Mouse (Mus musculus): ENCODE measurements around the gene Nhp2. TPM values are rescaled to one million over a fixed set of nuclear protein-coding genes. Genes with fewer than 3 reads are reported as not detected.
"Not testable (repeated sequence)": the region's sequence is repeated elsewhere in the genome, so short reads cannot be mapped to it uniquely, and the experiment has no call there.

Gene Nhp2
- polyA plus RNA-seq, 1 experiment from 2014 or later, result 91.5 TPM

GRCm38 (mm10) chr11:51652889-51653418 lies 33.4 kb downstream of the Nhp2 start:
- Histone ChIP-seq H3K27me3 (replicated peaks) (peaks cover 14% of the 10 kb centered on the region), H3K36me3 (replicated peaks) (no peaks in the 10 kb centered on the region), H3K4me2 (no peak overlapping the region), H3K4me3 (no peak overlapping the region), H3K4me1 (peaks cover 26% of the 10 kb centered on the region), H3K27ac (no peak overlapping the region), H3K9ac (no peak overlapping the region), H3K9me3 (no peaks in the 10 kb centered on the region)
- no peak for ATAC-seq (replicated peaks)
- 89% methylated on average over 4 of the region's 4 CpGs for WGBS

DNA sequence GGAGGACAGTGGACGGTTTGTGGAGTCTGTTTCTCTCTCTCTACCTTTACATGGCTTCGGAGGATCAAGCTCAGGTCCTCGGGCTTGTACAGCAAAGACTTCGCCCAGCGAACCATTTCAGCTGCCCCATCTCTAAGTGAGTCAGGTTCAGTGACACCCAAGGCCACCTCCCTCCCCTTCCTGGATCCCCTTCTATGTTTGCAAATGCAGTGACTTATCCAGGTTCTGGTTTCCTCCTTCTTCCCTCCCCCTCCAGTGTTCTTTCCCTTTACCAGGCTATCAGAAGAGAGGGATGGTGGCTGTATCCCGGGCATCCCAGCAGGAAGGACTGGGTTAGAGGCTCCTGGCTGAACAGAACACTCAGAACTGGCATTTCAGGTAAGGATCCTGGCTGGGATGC lies 34.2 kb downstream of the Nhp2 start:
- WGBS, result 94% methylated on average over 6 of the region's 6 CpGs
- Histone ChIP-seq H3K36me3 (replicated peaks) (no peaks in the 10 kb centered on the region), H3K4me3 (no peak overlapping the region), H3K9ac (no peak overlapping the region), H3K4me2 (no peak overlapping the region), H3K27me3 (replicated peaks) (peaks cover 14% of the 10 kb centered on the region), H3K9me3 (no peaks in the 10 kb centered on the region), H3K4me1 (peaks cover 23% of the 10 kb centered on the region), H3K27ac (no peak overlapping the region)
- ATAC-seq (replicated peaks), result no peak

- 92% methylated on average over 3 of the region's 3 CpGs for WGBS
- Histone ChIP-seq H3K27me3 (replicated peaks) (peaks cover 4% of the 10 kb centered on the region; the same call in 1 of the 2 replicates), H3K27ac (no peak overlapping the region), H3K4me1 (peaks cover 11% of the 10 kb centered on the region), H3K4me3 (no peak overlapping the region), H3K9ac (no peak overlapping the region), H3K4me2 (no peak overlapping the region), H3K36me3 (replicated peaks) (no peaks in the 10 kb centered on the region), H3K9me3 (no peaks in the 10 kb centered on the region)
- no peak for ATAC-seq (replicated peaks)
Observed at GRCm38 (mm10) chr11:51654891-51655290, 35.4 kb downstream of the Nhp2 start.

- Histone ChIP-seq H3K4me1 (no peaks in the 10 kb centered on the region), H3K4me2 (no peak overlapping the region), H3K27ac (no peak overlapping the region), H3K9me3 (no peaks in the 10 kb centered on the region), H3K9ac (no peak overlapping the region), H3K4me3 (no peak overlapping the region), H3K27me3 (replicated peaks) (no peaks in the 10 kb centered on the region), H3K36me3 (replicated peaks) (no peaks in the 10 kb centered on the region)
- ATAC-seq (replicated peaks), result no peak
- 84% methylated on average over 10 of the region's 10 CpGs for WGBS
Observed at GRCm38 (mm10) chr11:51656798-51657521, 37.4 kb downstream of the Nhp2 start.

DNA sequence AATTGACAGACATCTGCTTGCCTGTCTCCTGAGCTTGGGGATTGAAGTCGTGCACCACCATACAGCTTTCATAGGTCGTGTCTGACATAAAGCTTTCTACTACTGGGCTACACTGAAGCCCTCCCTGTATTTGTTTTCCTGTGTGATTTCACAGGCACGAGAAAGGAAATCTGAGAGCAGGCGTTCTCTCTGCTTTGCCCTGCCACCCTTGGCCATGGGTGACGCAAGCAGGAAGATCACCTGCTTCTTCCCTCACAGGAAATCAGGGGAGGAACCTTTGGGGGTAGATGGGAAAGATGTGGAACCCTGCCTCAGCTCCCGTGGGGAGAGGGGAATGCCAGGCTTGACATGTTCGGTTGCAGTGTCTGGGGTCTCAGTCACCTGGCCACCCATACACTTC lies 38.8 kb downstream of the Nhp2 start:
- H3K27me3 ChIP-seq (replicated peaks), result no peaks in the 10 kb centered on the region
- no peak overlapping the region for H3K4me2 ChIP-seq
- H3K9me3 ChIP-seq, result no peaks in the 10 kb centered on the region
- no peak overlapping the region for H3K4me3 ChIP-seq
- H3K9ac ChIP-seq, result no peak overlapping the region
- no peaks in the 10 kb centered on the region for H3K4me1 ChIP-seq
- ATAC-seq (replicated peaks), result no peak
- no peaks in the 10 kb centered on the region for H3K36me3 ChIP-seq (replicated peaks)
- 67% methylated on average over 7 of the region's 7 CpGs for WGBS
- H3K27ac ChIP-seq, result no peak overlapping the region

- WGBS, result 77% methylated on average over 6 of the region's 6 CpGs
- H3K9me3 ChIP-seq, result no peaks in the 10 kb centered on the region
- ATAC-seq (replicated peaks), result no peak
- H3K4me3 ChIP-seq, result no peak overlapping the region
- H3K27me3 ChIP-seq (replicated peaks), result no peaks in the 10 kb centered on the region
- H3K27ac ChIP-seq, result no peak overlapping the region
- no peak overlapping the region for H3K9ac ChIP-seq
- H3K4me1 ChIP-seq, result no peaks in the 10 kb centered on the region
- no peaks in the 10 kb centered on the region for H3K36me3 ChIP-seq (replicated peaks)
- no peak overlapping the region for H3K4me2 ChIP-seq
Observed at GRCm38 (mm10) chr11:51658705-51659104, 39.2 kb downstream of the Nhp2 start.

DNA sequence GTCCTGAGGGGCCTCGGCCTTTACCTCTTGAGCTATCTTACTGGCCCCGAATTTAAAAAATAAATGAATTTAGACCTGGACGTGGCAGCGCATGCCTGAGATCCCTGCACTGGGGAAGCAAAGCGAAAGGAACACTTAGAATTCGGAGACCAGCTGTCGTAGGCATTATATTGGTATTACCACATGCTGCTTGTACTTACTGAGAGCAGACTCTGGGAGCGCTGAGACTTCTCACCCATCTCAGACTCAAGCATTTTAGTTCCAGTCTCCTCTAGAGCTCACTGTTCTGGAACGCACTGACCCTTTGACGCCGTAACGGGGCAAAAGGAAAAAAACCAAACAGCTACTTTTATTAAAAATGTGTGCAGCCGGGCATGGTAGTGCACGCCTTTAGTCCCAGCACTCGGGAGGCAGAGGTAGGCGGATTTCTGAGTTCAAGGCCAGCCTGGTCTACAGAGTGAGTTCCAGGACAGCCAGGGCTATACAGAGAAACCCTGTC lies 42.4 kb downstream of the Nhp2 start:
- Histone ChIP-seq H3K4me1 (no peaks in the 10 kb centered on the region), H3K27ac (no peak overlapping the region), H3K9ac (no peak overlapping the region), H3K4me3 (no peak overlapping the region), H3K4me2 (no peak overlapping the region), H3K27me3 (replicated peaks) (no peaks in the 10 kb centered on the region), H3K9me3 (no peaks in the 10 kb centered on the region), H3K36me3 (replicated peaks) (no peaks in the 10 kb centered on the region)
- 75% methylated on average over 16 of the region's 16 CpGs for WGBS
- no peak for ATAC-seq (replicated peaks)

DNA sequence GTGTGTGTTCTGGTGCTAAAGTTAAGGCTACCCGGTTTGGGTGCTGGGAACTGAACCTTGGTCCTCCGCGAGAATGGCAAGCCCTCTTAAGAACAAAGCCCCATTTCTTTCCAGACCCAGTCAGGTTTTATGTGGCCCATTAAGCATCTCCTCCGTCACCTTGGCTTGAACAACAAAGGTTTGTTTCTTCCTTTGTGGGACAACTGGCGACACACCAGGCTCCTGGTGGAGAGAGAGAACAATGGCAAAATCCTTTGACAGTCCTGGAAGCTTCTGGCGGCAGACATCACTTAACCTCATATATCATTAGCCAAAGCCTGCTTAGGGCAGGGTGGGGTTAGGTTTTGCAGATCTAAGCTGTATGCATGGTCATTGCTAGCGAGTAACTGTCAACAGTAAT lies 43.1 kb downstream of the Nhp2 start:
- Histone ChIP-seq H3K27ac (no peak overlapping the region), H3K36me3 (replicated peaks) (no peaks in the 10 kb centered on the region), H3K9me3 (no peaks in the 10 kb centered on the region), H3K27me3 (replicated peaks) (no peaks in the 10 kb centered on the region), H3K9ac (no peak overlapping the region), H3K4me1 (no peaks in the 10 kb centered on the region), H3K4me2 (no peak overlapping the region), H3K4me3 (no peak overlapping the region)
- 76% methylated on average over 7 of the region's 7 CpGs for WGBS
- no peak for ATAC-seq (replicated peaks)

DNA sequence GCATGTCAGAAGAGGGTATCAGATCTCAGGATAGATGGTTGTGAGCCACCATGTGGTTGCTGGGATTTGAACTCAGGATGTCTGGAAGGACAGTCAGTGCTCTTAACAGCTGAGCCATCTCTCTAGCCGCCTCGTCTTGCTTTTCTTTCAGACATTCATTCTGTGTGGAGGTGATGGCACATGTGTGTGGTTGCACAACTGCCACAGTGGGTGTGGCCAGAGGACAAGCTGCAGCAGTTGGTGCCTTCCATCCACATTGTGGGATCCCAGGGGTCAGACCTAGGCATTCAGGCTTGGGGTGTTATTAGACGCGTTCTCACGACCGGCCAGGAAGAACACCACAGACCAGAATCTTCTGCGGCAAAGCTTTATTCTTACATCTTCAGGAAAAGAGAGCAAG lies 45.2 kb downstream of the Nhp2 start:
- ATAC-seq (replicated peaks); H3K27ac ChIP-seq; H3K27me3 ChIP-seq (replicated peaks); H3K4me3 ChIP-seq; H3K4me2 ChIP-seq; H3K36me3 ChIP-seq (replicated peaks); H3K9ac ChIP-seq; H3K9me3 ChIP-seq; H3K4me1 ChIP-seq: not testable (repeated sequence)
- WGBS, result 95% methylated on average over 7 of the region's 7 CpGs

DNA sequence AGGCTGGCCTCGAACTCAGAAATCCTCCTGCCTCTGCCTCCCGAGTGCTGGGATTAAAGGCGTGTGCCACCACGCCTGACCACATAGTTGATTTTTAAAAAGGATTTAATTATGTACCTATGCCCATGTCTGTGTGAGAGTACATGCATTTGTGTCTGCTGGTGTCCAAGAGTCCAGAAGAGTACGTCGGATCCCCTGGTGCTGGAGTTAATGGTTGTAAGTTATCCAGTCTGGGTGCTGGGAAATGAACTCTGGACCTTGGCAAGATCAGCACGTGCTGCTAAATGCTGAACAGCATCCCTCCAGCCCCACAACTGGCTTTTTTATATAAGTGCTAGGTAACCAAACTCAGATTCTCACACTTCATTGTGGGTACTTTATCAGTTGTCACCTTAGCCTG lies 51.3 kb downstream of the Nhp2 start:
- ATAC-seq (replicated peaks), result no peak
- Histone ChIP-seq H3K9me3 (no peaks in the 10 kb centered on the region), H3K27ac (no peak overlapping the region), H3K4me2 (no peak overlapping the region), H3K4me3 (no peak overlapping the region), H3K9ac (no peak overlapping the region), H3K4me1 (no peaks in the 10 kb centered on the region), H3K27me3 (replicated peaks) (no peaks in the 10 kb centered on the region), H3K36me3 (replicated peaks) (no peaks in the 10 kb centered on the region)
- 93% methylated on average over 7 of the region's 7 CpGs for WGBS

GRCm38 (mm10) chr11:51671376-51671775 lies 51.8 kb downstream of the Nhp2 start:
- Histone ChIP-seq H3K4me2 (no peak overlapping the region), H3K4me1 (no peaks in the 10 kb centered on the region), H3K4me3 (no peak overlapping the region), H3K27me3 (replicated peaks) (no peaks in the 10 kb centered on the region), H3K9me3 (no peaks in the 10 kb centered on the region), H3K36me3 (replicated peaks) (no peaks in the 10 kb centered on the region), H3K9ac (no peak overlapping the region), H3K27ac (no peak overlapping the region)
- no peak for ATAC-seq (replicated peaks)
- WGBS, result 75% methylated on average over 2 of the region's 2 CpGs

GRCm38 (mm10) chr11:51673291-51673690 lies 53.8 kb downstream of the Nhp2 start:
- no peaks in the 10 kb centered on the region for H3K4me1 ChIP-seq
- no peak overlapping the region for H3K4me2 ChIP-seq
- no peak overlapping the region for H3K9ac ChIP-seq
- H3K36me3 ChIP-seq (replicated peaks), result no peaks in the 10 kb centered on the region
- WGBS, result 84% methylated on average over 9 of the region's 9 CpGs
- ATAC-seq (replicated peaks), result no peak
- no peaks in the 10 kb centered on the region for H3K27me3 ChIP-seq (replicated peaks)
- H3K27ac ChIP-seq, result no peak overlapping the region
- no peaks in the 10 kb centered on the region for H3K9me3 ChIP-seq
- H3K4me3 ChIP-seq, result no peak overlapping the region

Data from midbrain, embryonic 15.5 days (tissue).